Mouse (Mus musculus) CD8-positive naive resting alpha-beta T cell, adult 2 months (primary cell): ENCODE results near the gene Dpm3.
A peak's percentile ranks its signal among the peaks of the same experiment; 100 is the strongest.

Experiments used
- DNase-seq, 2 experiments: peaks; one replicate each; pipeline ENCODE4 v3.0.0; 2022; ENCODE audit warnings: low read depth in 2 of 2, low spot score in 2 of 2

Dpm3 gene

DNA sequence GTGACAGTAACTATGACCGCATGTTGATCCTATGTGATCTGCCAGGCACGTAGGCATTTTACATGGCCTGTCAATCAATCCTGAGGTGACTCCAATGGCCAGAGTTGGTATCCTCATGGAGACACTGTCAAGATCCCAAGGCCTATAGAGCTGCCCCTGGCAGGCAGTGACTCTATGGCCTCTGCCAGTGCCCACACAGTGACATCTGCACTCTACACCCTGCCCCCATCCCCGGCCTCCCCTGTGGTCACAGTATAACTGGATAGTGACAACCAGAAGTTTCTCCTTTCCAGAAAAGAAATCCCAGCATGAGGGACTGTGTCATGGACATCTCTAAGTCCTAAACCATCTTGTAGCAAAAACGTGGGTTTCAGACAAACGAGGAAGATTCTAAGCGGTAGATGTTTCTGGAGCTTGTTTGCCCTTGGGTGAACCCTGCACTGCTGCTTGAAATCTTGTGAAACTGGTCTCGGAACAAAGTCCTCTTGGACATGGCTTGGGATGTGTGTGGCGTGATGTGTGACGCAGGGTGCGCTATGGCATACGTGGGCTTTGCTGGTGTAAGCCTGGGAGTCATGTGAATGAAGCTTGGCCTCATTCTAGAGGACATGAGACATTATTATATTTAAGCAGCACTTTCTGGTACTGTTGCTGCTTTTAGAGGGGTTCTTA lies 34.2 kb downstream of the Dpm3 start:
- no peak for DNase-seq

GRCm38 (mm10) chr3:89294195-89294594 lies 35.0 kb downstream of the Dpm3 start:
- DNase-seq: no peak

GRCm38 (mm10) chr3:89295685-89296230 lies 36.6 kb downstream of the Dpm3 start:
- DNase-seq: no peak

GRCm38 (mm10) chr3:89296761-89297396 lies 37.7 kb downstream of the Dpm3 start:
- no peak for DNase-seq

DNA sequence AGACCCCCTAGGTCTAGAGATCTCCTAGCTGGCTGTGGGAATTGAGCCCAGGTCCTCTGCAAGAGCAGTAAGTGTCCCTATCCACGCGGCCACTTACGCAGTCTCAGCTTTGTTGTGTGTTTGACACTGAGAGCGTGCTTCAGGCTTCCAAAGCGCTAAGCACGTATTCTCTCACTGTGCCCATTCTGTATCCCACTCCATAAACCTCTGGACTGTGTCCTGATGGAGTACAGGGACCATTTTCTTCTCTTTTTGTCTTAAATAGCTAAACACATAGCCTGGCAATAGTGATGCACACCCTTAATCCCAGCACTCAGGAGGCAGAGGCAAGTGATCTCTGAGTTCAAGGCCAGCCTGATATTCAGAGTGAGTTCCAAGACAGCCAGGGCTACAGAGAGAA lies 39.8 kb downstream of the Dpm3 start:
- no peak for DNase-seq

- DNase-seq: no peak
Observed at GRCm38 (mm10) chr3:89299499-89299898, 40.3 kb downstream of the Dpm3 start.

GRCm38 (mm10) chr3:89300071-89300470 lies 40.9 kb downstream of the Dpm3 start:
- no peak for DNase-seq

GRCm38 (mm10) chr3:89300514-89300913 lies 41.4 kb downstream of the Dpm3 start:
- DNase-seq: no peak

DNA sequence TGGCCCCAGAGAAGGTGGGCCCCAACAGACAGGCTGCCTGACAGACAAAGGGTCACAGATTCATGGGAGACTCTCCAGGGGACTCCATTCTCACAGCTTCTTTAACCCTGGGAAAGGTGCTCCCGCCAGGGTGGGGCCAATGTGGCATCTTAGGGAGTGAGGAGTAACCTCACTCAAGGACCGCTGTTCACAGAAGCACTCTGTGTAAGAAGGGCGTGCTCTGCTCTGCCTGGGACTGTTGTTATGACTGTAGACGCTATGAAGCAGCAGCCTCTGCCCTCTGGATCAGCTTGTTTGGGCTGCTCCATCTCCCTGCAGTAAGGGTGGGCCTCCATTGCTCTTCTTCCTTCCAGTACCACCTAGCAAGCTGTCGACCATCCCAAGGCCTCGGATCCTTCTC lies 45.3 kb downstream of the Dpm3 start:
- no peak for DNase-seq

GRCm38 (mm10) chr3:89305105-89305504 lies 45.9 kb downstream of the Dpm3 start:
- no peak for DNase-seq

- no peak for DNase-seq
Observed at GRCm38 (mm10) chr3:89305551-89306325, 46.6 kb downstream of the Dpm3 start.

- peak in 1 of 2 experiments; percentile 68 for DNase-seq
Observed at GRCm38 (mm10) chr3:89308089-89308488, 48.9 kb downstream of the Dpm3 start.

DNA sequence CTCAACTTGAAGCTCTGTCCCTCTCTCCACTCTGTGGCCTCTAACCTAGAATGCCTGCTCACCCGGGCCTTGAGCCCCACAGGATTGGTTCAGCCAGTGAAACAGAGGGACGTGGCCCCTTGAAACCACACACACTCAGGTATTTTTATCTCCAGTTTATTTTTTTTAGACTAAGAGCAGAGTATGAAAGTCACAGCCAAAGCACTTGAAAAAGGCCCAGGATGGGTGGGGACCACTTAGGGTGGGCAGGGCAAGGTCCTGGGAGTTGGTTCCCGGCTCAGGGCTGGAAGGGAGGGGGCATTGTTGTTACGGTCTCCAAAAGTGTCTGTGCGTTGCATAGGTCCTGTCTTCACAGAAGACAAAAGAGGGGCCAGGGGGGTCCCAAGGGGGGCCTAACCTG lies 55.2 kb downstream of the Dpm3 start:
- no peak for DNase-seq

DNA sequence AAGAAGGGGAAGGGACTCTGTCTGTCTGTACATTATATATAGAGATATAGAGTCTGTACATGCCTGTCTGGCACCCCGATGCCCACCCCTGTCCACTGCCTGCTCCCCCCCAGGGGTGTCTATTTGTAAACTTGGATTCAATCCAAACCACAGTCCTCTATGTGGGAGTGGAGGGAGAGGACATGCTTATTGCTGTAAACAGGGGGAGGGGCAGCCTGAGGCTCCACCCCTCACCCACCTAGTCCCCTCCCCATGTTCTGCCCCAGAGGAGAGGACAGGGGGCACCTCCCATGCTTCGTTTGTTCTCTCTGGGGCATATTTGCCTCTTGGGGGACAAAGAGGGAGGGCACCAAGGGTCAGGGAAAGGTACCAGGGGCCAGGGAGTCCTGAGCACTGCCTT lies 55.6 kb downstream of the Dpm3 start:
- DNase-seq: no peak

DNA sequence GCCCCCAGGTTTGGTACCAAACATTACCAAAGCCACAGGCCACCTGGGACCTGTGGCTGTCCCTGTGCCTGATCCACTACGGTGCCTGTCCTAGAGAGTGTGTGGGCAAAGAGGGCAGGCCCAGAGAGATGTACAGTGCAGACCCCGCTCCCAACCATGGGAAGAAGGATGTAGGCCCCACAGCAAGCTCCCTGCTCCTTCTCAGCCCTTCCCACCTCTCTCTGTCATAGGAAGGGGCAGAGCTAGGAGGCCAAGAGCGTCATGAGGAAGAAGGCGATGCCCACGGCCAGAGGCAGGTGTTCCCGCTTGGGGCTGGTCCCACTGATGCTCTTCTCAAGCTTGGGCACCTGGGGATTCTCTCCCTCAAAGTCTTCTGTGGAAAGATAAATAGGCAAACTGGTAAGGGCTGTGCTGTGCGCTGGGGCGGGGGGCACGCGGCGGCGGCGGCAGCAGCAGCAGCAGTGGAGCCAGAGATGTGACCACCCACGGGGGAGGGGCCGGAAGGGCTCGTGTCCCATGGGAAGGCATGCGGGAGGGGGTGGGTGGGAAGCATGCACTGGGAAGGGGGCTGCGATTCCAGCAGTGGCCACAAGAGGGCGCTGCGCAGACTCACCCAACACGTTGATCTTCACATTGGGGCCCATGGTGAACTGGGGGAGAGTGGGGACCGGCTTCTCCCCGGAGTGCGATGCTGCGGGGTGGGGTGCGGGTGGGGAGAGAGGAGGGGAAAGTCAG lies 56.2 kb downstream of the Dpm3 start:
- peak; percentile 55 to 66 for DNase-seq

- no peak for DNase-seq
Observed at GRCm38 (mm10) chr3:89315930-89316831, 57.0 kb downstream of the Dpm3 start.
